Mouse (Mus musculus): ENCODE data around the gene Gdpd1. TPM values are rescaled to one million over a fixed set of nuclear protein-coding genes. Genes with fewer than 3 reads are reported as not detected.

Gene Gdpd1
- polyA plus RNA-seq, 1 experiment from 2014 or later: 157 TPM

MicroRNAs within 50 kb of the gene (microRNA counts, 519-probe panel; counts per million panel counts)
- 6,607 counts per million, percentile 88 among the panel's probes with 10 or more counts for microRNA mmu-miR-301a

Small RNAs within 50 kb of the gene (microRNA-seq; reads per million reads assigned to microRNA genes)
- 2,601 reads per million, percentile 85 among the genes with 10 or more reads in this experiment for gene Mir301

Other genes with a start within 250 kb of the Gdpd1 start
- gene Ypel2, start 80.4 kb downstream of the Gdpd1 start, polyA plus RNA-seq (2014; fragmentation: Nextera tagmentation; extraction: Ambion mirVana): 3.2 and 3.9 TPM in 2 replicates
- gene Smg8, start 12.7 kb upstream of the Gdpd1 start, polyA plus RNA-seq (2014; fragmentation: Nextera tagmentation; extraction: Ambion mirVana): 22.5 and 23.1 TPM in 2 replicates
- gene Prr11, start 34.6 kb upstream of the Gdpd1 start, polyA plus RNA-seq (2014; fragmentation: Nextera tagmentation; extraction: Ambion mirVana): 2.9 and 3.6 TPM in 2 replicates
- 37.8 and 39.4 TPM in 2 replicates for gene Ska2, start 35.2 kb upstream of the Gdpd1 start, polyA plus RNA-seq (2014; fragmentation: Nextera tagmentation; extraction: Ambion mirVana)
- gene Trim37, start 53.0 kb upstream of the Gdpd1 start, polyA plus RNA-seq (2014; fragmentation: Nextera tagmentation; extraction: Ambion mirVana): 104 and 107 TPM in 2 replicates